Mouse (Mus musculus) bone marrow, adult 2 months (tissue): ENCODE results near the gene Slc26a11.

Experiments
- CTCF ChIP-seq: fragments of 200-500 bp; IDR thresholded peaks from 2 replicates; pipeline ENCODE4 v1.5.1; 2011; ENCODE audit warnings: low read length, control low read depth; ENCODE audit not compliant: control insufficient read depth, insufficient read depth
- POLR2A ChIP-seq: fragments of 200-500 bp; IDR thresholded peaks from 2 replicates; pipeline ENCODE4 v1.6.1; 2011; ENCODE audit warnings: low read depth, mild to moderate bottlenecking, control low read depth, low read length, borderline replicate concordance; ENCODE audit not compliant: control insufficient read depth

- TF ChIP-seq CTCF = no peak
- no peak for TF ChIP-seq POLR2A
These were observed 36.1 kb downstream of the Slc26a11 start for GRCm38 (mm10) chr11:119391386-119392000.
